Mouse (Mus musculus) T-cell, adult 2 months (primary cell): ENCODE measurements around the gene Elac2.

Experiments used
- DNase-seq: peaks from one replicate; pipeline ENCODE4 v3.0.0; 2022; ENCODE audit warnings: low spot score

Gene Elac2

GRCm38 (mm10) chr11:64978720-64979488 is at the start of gene Elac2:
Gene Elac2, plus strand, starts transcription at chr11:64979038.
- DNase-seq: peak; percentile 96

- DNase-seq: no peak
These were observed 49.7 kb upstream of the Elac2 start for GRCm38 (mm10) chr11:64929130-64929529.

DNA sequence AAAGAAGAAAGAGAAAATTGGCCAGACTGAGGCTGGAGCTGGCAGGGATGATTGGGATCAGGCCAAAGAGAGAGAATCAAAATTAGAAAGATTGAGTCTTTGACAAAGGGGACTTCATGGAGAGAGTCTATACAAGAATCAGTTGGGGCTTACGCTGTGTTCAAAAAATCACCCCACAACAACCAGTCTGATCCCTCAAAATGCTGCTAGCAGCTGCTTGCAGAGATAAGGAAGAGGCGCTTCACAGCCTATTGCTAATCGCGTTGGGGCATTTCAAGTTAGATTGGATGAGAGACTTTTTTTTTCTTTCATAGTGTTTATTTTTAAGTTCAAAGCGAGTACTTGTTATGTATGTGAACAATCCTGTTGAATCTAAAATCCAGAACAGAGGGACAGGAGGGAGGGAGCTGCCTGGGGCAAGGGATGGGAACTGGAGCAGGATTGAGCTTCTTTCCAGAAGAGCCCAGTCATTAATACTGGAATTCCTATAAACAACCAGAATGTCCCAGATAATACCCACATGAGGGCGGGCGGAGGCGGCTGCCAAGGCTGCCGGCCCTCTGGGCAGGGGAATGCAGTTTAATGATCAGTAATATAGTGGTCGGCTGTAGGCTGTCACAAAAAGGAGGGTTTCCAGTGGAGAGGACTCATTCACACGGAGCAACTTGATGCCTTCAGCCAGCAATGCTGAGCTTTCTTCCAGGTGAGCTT is 47.6 kb upstream of the Elac2 start:
- no peak for DNase-seq

DNA sequence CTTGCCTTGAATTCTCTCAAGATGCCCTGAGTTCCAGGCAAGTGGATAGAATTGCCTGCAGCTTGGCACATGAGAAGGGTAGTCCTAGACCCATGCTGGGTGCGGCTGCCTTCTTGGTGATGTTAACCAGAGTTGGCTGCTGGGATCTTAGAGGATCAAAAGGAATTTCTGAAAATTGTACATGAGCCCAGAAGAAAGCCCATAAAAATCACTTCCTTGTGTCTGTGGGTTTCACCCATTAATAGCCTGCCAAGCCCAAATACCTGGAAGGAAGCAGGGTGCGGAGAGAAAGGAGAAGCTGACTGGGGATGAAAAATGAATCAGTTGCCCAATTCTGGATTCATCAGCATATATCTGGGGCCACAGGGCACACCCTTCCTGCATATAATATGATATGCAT is 41.6 kb upstream of the Elac2 start:
- no peak for DNase-seq

- DNase-seq: no peak
These were observed 37.6 kb upstream of the Elac2 start for GRCm38 (mm10) chr11:64941193-64941592.

DNA sequence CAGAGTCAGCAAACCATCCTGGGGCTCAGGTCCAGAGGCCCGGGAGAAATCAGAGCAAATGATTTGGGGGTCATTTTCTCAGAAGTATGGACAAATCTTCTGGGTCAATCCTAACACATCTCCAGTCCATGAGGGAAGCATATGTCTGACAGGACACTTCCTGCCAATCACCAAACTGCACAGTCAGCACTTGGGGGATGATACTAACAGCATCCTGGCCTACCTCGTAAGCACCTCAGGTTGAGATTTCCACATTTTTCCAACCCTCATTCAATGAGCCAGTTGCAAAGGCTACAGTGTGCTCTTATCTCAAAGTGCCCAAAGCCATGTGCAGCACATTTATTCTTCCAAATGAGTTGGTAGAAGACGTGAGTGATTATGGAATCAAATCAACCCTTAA is 29.1 kb upstream of the Elac2 start:
- no peak for DNase-seq

DNA sequence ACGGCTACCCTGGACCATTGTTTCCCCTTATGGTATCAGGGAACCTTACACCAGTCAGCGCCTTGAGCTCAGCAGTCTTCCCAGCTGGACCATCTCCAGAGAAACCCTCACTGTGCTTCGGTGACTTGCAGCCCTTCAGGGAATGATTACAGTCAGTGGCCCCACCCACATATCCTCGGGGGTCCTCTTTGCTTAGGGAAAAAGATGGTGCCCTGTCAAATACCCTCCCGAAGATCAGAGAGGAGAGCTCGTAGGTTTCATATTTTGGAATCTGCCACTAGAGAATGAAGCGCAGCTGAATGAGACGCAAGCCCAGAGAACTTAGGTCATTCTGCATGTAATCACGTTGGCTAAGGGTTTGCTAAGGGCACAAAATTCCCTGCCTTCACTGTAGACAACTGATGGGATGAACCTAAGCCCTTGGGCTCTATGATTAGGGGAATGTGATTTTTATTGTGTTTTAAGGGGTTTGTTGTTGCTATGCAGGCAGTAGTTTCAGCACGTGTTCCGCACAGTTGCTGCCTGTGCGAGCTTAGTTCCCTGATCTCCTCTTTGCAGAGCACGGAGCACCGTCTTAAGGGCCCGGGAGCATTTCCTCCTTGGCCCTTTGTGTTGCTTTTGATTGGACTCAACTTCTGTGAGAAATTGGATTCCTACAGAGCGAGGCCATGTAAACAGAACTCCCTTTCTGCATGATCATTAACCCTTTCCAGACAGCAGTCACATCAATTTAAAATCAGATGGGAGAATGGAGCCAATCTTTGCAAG is 21.7 kb upstream of the Elac2 start:
- no peak for DNase-seq

GRCm38 (mm10) chr11:64962629-64963028 is 16.2 kb upstream of the Elac2 start:
- DNase-seq: no peak

DNA sequence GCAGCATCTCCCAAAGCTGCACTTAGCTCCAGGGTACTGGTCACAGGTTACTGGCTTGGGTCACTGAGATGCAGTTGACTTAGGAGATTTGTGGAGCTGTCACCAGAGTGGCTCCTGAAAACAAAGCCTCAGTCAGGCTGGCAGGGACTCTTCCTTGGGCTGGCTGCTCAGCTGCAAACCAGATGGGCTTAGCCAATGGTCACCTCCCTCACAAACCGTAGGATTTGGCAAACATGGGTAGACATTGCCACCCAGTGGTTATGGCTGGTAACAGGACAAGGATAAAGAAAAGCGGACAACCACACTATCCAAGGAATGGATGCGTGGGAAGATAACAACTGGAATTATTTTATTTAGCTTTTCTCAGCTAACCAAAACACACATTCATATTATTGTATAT is 10.3 kb upstream of the Elac2 start:
- no peak for DNase-seq

DNA sequence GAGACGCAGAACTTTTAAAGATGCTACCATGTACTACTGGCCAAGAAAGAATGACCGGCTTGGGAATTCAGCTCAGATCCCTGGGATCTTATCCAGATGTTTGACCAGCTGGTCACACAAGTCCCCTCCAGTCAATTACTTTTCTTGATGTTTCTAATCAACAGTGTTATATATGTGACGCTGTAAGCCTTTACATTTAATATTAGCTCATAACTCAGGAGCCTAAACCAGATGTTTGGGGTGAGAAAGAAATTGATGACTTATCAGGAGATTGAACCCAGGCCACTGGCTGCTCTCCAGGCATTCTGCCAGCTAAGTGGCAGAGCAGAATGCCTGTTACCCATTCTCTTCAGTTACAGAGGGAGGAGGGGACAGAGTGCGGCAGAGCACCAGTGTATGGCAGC is 9.9 kb upstream of the Elac2 start:
- no peak for DNase-seq

DNA sequence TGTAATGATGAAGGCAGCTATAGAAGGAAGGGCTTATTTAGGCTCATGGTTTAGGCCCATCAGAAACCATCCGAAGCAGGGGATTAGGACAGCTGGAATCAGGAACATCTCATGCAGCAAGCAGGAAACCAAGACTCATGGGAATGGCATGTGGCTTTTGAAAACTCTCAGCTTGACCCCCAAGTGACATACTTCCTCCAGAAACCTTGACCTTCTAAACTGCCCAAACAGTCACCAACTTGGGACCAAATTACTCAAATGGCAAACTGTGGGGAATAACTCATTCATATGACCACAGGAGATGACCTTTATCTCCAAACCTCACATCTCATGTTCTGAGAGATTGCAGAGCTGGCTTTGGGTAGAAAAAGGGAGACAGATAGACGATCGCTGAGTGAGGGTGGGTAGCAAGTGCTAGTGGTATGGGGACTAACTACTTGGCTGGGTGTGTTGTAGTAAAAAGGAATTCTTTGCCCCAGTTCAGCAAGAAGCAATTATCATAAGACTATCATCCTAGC is 7.3 kb upstream of the Elac2 start:
- no peak for DNase-seq

DNA sequence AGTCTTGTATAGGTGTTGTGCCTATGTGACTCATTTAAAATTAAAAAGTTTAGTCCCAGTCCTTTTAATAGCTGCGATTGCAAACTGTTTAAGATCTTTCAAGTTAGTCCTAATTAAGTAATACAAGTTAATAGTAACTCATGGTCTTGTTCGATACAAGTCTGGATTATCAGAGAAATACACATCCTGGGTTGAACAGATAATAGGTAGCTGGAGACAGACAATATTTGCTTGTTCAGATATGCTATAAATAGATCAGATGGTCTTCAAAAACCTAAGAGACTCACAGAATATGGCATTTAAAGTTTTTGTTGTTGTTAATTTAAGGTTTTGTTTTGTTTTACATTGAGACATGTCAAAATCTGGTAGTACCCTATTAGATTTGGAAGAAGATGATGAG is 6.4 kb upstream of the Elac2 start:
- DNase-seq: no peak

DNA sequence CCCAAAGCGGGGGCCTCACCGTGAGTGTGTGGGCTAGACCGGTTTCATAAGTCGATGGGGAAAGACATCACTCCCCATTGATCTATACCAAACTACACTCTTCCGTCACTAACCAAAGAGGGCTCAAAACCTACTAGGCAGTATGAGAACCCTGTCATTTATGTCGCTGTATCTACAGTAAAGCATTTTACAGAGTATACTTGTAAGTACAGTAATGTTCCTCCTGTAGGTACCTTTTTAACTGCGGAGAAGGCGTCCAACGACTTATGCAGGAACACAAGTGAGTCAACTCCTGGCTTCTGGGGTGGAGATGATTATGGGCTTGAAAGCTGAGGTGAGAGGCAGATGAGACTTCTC is 629 bp downstream of the Elac2 start:
- DNase-seq: no peak

DNA sequence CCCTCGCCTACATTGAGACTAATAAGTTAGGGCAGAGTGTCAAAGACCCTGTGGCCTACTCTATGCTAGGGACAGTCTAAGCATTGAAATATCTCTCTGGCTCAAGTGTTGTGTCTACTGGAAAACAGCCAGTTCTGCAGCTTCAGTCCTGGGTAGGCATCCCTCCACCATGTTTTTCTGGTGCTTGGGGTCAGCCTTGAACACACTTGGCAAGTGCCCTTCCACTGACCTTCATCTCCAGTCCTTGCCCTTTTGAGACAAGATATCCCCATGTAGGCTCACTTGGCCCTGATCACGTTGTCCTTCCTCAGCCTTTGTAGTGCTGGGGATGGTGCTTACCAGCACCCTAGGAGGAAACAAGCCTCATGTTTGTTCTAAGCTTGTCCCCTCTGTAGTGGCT is 9.7 kb downstream of the Elac2 start:
- no peak for DNase-seq

DNA sequence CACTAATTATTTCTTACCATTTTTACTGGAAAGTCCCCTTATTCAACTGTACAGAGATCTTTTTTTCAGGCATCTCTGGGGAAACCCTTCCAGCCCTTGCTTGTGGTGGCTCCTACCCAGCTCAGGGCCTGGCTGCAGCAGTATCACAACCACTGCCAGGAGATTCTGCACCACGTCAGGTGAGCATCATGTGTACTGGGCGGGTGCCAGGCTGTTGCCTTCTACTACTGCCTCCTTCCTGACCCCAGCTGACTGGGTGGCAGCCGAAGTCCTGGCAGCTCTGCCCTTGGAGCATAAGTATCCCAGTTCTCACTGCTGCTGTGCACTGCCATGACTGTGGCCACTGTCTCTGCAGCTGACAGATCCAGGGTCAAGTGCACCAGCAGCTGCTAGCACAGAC is 19.6 kb downstream of the Elac2 start:
- DNase-seq: no peak

DNA sequence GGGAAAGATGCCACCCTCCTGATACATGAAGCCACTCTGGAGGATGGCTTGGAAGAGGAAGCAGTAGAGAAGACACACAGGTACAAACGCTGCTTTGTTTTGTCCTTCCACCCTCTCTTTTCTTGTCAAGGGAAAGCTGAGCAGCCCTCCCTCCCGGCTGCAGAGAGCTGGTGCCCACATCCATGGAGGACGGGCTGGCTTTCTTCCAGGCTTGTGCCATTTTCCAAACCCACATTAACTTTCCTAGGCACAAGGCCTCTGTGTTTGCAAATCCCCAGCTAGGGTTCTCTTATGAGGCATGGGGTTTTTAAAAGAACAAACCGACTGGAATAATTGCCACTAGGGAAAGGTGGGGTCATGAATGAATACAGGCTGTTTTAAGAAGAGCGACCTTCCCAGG is 20.8 kb downstream of the Elac2 start:
- no peak for DNase-seq

DNA sequence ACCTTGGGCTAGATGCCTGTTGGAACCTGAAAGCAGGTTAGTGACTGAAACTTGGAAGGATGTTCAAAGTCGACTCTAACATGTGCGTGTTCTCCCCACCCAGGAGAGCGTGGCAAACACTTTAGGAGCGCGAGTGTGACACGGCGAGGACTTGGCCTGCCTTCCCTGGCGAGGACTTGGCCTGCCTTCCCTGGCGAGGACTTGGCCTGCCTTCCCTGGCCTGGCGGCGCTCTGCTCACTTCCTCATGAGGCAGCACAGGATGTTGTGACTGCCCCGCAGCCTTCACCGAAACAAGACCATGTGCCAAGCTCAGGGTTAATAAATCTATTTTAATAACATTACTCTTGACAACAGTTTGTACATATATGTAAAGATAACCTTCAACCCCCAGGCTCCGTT is 22.9 kb downstream of the Elac2 start:
- DNase-seq: no peak

- DNase-seq: no peak
These were observed 24.8 kb downstream of the Elac2 start for GRCm38 (mm10) chr11:65003611-65004010.

- no peak for DNase-seq
These were observed 26.0 kb downstream of the Elac2 start for GRCm38 (mm10) chr11:65004836-65005235.

DNA sequence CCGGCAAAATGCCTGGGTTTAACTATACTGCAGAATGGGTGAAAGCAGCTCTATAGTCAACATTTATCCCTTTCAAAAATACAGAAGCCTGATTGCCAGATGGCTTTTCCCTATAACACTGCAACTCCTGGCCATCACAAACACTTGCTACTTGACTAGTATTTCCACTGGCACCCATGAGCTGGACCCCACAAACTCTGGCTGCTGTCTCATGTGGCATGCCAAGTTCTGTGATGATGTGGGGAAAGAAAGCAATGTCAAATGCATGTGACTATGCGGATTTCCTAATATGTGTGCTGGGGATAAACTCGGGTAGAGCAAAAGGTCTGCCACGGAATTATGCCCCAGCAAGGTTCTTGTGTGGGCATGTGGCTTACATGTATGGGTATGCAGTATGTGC is 27.2 kb downstream of the Elac2 start:
- DNase-seq: no peak

DNA sequence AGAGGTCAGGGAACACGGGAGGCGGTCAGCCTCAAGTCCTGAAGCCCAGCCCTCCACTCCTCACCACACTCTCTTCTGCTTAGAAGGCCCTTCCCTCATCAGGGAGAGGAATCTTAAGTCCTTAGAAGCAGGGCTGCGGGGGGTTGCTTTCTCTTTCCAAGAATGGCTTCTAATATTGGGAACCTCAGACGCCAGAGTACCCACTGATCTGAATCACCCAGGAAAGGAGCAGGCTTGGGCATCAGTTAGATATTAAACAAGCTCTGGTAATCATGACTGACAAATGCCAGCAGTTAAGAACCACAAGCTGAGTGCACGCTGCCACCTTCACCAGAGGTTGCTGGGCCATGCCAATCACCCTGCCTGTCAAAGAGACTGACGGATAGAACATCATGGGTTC is 35.1 kb downstream of the Elac2 start:
- no peak for DNase-seq

DNA sequence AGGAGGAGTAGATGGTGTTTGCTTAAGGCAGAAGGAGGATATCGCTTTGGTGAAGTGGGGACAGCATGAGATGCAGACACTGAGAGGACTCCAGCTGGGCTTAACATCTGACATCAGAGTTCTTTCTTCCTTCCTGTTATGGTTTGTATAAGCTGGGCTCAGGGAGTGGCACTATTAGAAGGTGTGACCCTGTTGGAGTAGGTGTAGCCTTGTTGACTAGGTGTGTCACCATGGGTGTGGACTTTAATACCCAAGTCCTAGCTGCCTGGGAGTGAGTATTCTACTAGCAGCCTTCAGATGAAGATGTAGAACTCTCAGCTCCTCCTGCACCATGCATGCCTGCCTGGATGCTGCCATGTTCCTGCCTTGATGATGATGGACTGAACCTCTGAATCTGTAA is 37.9 kb downstream of the Elac2 start:
- no peak for DNase-seq

- no peak for DNase-seq
These were observed 41.9 kb downstream of the Elac2 start for GRCm38 (mm10) chr11:65020744-65021143.
